Mouse (Mus musculus): ENCODE results near the gene Tceanc2.

Tceanc2 gene

GRCm38 (mm10) chr4:107178830-107179490 is at the start of gene Tceanc2:
Gene Tceanc2 (minus strand): TSS chr4:107179116.
- peak; percentile 87 for DNase-seq (ENCODE audit: low read depth)

GRCm38 (mm10) chr4:107226313-107226712 is 47.4 kb upstream of the Tceanc2 start:
- no peak for DNase-seq (ENCODE audit: low read depth)

GRCm38 (mm10) chr4:107223225-107224204 is 44.6 kb upstream of the Tceanc2 start:
- DNase-seq (ENCODE audit: low read depth): peak; percentile 33

GRCm38 (mm10) chr4:107221524-107221923 is 42.6 kb upstream of the Tceanc2 start:
- no peak for DNase-seq (ENCODE audit: low read depth)

- no peak for DNase-seq (ENCODE audit: low read depth)
These were observed 38.7 kb upstream of the Tceanc2 start for GRCm38 (mm10) chr4:107217574-107217973.

- DNase-seq (ENCODE audit: low read depth): no peak
These were observed 34.5 kb upstream of the Tceanc2 start for GRCm38 (mm10) chr4:107213279-107214011.

- no peak for DNase-seq (ENCODE audit: low read depth)
These were observed 33.0 kb upstream of the Tceanc2 start for GRCm38 (mm10) chr4:107211936-107212335.

DNA sequence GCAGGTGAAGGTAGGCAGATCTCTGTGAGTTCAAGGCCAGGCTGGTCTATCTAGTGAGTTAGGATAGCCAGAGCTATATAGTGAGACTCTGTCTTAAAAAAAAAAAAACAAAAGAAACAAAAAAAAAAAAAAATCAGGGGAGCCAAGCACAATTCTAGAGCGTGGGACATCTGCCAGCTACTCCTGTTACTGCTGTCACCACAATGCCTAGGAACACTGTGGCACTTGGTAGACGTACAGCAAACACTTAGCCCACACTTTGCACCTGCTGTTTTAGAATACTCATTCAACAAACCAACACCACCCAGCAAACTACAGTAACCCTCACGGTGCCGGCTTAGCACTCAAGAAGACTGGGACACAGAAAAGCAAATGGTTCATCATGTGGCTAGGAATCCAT is 32.5 kb upstream of the Tceanc2 start:
- DNase-seq (ENCODE audit: low read depth): no peak

GRCm38 (mm10) chr4:107210483-107211097 is 31.7 kb upstream of the Tceanc2 start:
- peak; percentile 34 for DNase-seq (ENCODE audit: low read depth)

GRCm38 (mm10) chr4:107208880-107209279 is 30.0 kb upstream of the Tceanc2 start, which contains the start of gene Ldlrad1:
Gene Ldlrad1 (plus strand): TSS chr4:107209180.
- no peak for DNase-seq (ENCODE audit: low read depth)

DNA sequence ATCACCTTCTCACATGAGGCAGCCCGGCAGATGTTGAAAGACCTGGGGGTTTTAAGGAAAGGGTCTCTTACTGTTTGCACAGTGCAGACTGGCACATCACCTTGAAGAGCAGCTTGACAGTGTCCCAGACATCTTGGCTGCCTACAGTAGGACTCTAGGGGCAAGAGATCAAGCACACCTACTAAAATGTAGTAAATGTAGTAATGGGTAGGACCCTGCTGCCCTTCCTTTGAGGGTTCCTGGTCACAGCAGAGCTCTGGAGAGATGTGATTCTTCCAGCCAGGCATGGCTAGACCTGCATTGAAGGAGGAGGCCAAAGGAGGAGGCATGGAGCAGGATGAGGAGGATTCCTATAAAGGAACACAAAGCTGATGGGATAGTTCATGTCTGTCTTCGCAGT is 28.1 kb upstream of the Tceanc2 start:
- no peak for DNase-seq (ENCODE audit: low read depth)

GRCm38 (mm10) chr4:107203001-107203400 is 24.1 kb upstream of the Tceanc2 start:
- DNase-seq (ENCODE audit: low read depth): no peak

DNA sequence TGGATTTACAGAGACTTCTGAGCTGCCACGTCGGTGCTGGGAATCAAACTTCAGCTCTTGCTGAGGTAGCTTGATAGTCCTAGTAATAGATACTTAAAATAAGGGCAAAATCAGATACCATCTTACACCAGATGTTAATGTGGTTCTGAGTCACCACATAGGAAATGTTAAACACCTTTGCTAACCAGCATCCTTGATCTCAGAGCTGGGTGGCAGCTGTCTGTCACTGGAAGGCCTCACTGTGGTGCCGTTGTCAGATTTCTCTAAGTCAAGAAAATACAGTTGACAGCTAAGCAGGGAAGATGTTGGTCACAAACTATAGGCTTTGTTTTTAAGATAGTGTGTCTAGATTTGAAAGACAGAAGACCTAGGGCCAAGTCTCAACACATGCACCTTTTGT is 22.9 kb upstream of the Tceanc2 start:
- peak; percentile 56 for DNase-seq (ENCODE audit: low read depth)

DNA sequence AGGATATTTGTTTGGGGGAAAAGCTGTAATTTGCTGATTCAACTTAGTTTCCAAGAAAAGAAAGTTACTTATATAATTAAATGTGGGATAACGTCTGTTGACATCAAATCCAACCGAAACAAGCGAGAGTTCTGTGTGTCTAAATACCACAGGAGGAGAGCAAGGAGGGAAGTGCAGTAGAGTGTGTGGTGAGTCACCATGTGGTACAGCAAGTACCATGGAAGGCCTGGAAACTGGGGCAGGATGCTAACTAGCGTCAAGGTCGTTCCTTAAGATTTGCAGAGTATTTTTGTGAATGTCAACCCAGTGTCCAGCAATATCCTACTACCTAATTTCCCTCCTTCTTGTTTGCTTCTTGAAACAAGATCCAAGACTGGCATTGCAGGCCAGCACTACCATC is 19.2 kb upstream of the Tceanc2 start:
- no peak for DNase-seq (ENCODE audit: low read depth)

DNA sequence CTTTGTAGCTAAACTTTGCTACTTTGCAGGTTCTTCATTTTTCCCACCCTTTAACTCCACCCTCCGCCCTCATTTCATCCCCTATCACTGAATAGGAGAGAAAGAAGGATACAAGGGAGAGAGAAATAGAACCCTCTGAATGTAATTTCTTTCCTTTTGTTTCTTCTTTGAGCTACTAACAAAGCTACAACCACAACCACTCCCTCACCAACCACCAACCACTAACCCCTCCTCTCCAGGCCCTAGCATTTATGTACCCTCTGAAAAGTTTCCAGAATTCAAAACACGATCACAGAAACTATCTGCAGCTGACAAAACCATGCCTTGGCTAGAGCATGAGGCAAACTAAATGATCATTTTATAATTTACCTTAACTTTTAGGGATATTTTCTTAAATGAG is 17.5 kb upstream of the Tceanc2 start:
- DNase-seq (ENCODE audit: low read depth): no peak

- DNase-seq (ENCODE audit: low read depth): peak; percentile 33
These were observed 14.9 kb upstream of the Tceanc2 start for GRCm38 (mm10) chr4:107193841-107194240.

DNA sequence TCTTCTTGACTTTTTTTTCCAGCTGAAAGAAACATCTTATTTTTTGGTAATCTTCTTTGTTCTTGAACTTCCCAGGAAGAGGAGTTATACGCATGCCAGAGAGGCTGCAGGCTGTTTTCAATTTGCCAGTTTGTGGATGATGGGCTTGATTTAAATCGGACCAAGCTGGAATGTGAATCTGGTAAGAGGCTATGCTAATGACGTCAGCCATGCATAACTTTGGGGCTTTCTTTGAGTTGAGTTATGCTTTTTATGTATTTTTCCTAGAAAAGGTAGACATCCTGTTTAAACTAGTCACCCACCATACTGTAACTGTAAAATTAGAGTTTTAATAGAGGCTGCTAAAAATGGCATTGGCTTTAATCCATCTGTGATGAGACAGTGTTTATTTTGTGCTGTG is 6.8 kb upstream of the Tceanc2 start:
- no peak for DNase-seq (ENCODE audit: low read depth)

- no peak for DNase-seq (ENCODE audit: low read depth)
These were observed 4.3 kb upstream of the Tceanc2 start for GRCm38 (mm10) chr4:107183203-107183602.

DNA sequence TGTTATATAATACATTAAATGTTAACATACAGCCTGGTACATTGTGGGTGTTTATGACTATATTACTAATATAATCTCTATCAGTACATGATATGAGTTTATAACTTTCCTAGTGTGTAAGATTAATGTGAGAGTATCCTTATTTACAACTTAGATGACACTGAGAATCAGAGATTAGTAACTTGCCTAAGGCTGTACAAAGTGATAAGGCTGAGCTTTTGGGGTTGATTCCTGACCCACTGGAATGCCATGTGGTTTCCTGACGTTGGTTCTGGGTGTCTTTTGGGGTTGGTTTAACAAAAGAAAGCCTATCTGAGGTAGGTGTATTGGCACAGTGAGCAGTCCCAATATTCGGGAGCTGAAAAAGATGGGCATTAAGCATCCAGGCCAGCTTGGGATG is 3.9 kb upstream of the Tceanc2 start:
- DNase-seq (ENCODE audit: low read depth): no peak

GRCm38 (mm10) chr4:107181866-107182265 is 3.0 kb upstream of the Tceanc2 start:
- DNase-seq (ENCODE audit: low read depth): no peak

DNA sequence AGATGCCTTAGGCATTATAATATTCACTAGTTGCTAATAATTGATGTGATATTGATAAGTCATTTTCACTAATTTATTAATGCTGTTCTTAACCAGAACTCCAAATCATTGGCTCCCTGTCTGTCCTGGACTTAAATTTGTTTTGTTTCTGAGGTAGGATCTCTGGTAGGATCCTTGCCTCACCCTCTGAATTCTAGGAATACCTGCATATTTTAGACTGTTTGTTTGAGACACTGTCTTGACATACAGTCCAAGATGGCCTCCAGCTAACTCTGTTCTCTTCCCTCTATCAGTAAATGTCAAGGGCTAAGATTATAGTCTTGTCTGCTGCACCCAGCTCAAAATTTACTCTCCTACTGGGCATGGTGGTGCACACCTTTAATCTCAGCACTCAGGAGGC is 1.8 kb upstream of the Tceanc2 start:
- no peak for DNase-seq (ENCODE audit: low read depth)

GRCm38 (mm10) chr4:107179561-107179960 is 645 bp upstream of the Tceanc2 start:
- no peak for DNase-seq (ENCODE audit: low read depth)
